Mouse (Mus musculus): Measurements from ENCODE around the gene Snap47.

- TF ChIP-seq POLR2A (IDR thresholded peaks at IDR 0.05; ENCODE audit: extremely low read depth, insufficient read depth, low read length): no peak
- no peak for TF ChIP-seq CTCF (IDR thresholded peaks at IDR 0.05; ENCODE audit: extremely low read depth, insufficient read depth, low read length)
These were observed 5.9 kb upstream of the Snap47 start for GRCm38 (mm10) chr11:59456891-59457290.
